Mouse (Mus musculus) myocyte (in vitro differentiated cells): ENCODE measurements around the gene Snrnp40.

ENCODE experiments used
- CEBPB ChIP-seq: IDR thresholded peaks from 2 replicates; pipeline ENCODE4 v1.6.1; 2011; ENCODE audit warnings: mild to moderate bottlenecking, moderate library complexity; ENCODE audit not compliant: poor library complexity, insufficient read depth, severe bottlenecking
- E2F4 ChIP-seq: IDR thresholded peaks from one replicate; pipeline ENCODE4 v1.6.1; 2011; ENCODE audit warnings: mild to moderate bottlenecking, control low read depth, moderate library complexity; ENCODE audit not compliant: insufficient read depth
- MAX ChIP-seq: IDR thresholded peaks from one replicate; pipeline ENCODE4 v1.6.1; 2011; ENCODE audit warnings: low read depth, mild to moderate bottlenecking, control low read depth
- MYOD1 ChIP-seq, 3 experiments: IDR thresholded peaks; one replicate each; pipeline ENCODE4 v1.6.1; 2011; ENCODE audit warnings: control low read depth in 2 of 3, low read depth in 2 of 3, mild to moderate bottlenecking in 2 of 3, moderate library complexity in 1 of 3; ENCODE audit not compliant: insufficient read length in 2 of 3, control insufficient read depth in 1 of 3
- MYOG ChIP-seq, 3 experiments: IDR thresholded peaks; one replicate each; pipeline ENCODE4 v1.6.1; 2011; ENCODE audit warnings: control low read depth in 2 of 3, low read depth in 2 of 3, mild to moderate bottlenecking in 2 of 3; ENCODE audit not compliant: insufficient read length in 2 of 3, control insufficient read depth in 1 of 3, insufficient read depth in 1 of 3
- POLR2A ChIP-seq: IDR thresholded peaks from one replicate; pipeline ENCODE4 v1.6.1; 2011; ENCODE audit warnings: low read depth, mild to moderate bottlenecking, control low read depth, moderate library complexity; ENCODE audit not compliant: insufficient read length
- POLR2AphosphoS2 ChIP-seq: IDR thresholded peaks from one replicate; pipeline ENCODE4 v1.6.1; 2011; ENCODE audit warnings: low read depth, control low read depth; ENCODE audit not compliant: insufficient read length
- REST ChIP-seq: IDR thresholded peaks from one replicate; pipeline ENCODE4 v1.6.1; 2011; ENCODE audit warnings: mild to moderate bottlenecking, control low read depth, moderate library complexity; ENCODE audit not compliant: insufficient read depth, insufficient read length
- SRF ChIP-seq: IDR thresholded peaks from one replicate; pipeline ENCODE4 v1.6.1; 2011; ENCODE audit warnings: low read depth; ENCODE audit not compliant: control insufficient read depth, insufficient read length
- TCF12 ChIP-seq: IDR thresholded peaks from one replicate; pipeline ENCODE4 v1.6.1; 2011; ENCODE audit warnings: mild to moderate bottlenecking, control low read depth; ENCODE audit not compliant: poor library complexity, insufficient read depth, severe bottlenecking
- TCF3 ChIP-seq: IDR thresholded peaks from one replicate; pipeline ENCODE4 v1.6.1; 2011; ENCODE audit warnings: low read depth, control low read depth; ENCODE audit not compliant: insufficient read length
- USF1 ChIP-seq: IDR thresholded peaks from one replicate; pipeline ENCODE4 v1.6.1; 2011; ENCODE audit warnings: low read depth, mild to moderate bottlenecking, control low read depth, moderate library complexity

DNA sequence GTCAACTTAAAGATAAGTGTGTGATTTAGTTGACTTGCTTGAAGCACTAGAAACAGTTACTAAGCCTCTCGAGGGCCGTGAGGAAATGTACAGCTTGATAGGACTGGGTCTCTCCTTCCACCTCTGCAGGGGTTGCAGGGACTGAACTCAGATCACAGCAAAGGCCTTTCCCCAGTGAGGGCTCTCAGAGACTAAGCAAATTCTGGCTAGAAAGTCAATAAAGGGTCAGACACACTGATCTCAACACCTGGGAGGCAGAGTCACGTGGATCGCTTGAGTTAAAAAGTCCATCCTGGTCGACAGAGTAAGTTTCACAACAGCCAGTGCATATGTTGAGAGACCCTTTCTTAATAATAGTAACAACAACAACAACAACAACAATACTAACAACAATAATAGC, 24.1 kb upstream of the Snrnp40 start:
- TF ChIP-seq SRF = no peak
- TF ChIP-seq E2F4 = no peak
- no peak for TF ChIP-seq TCF12
- TF ChIP-seq USF1 = no peak
- no peak for TF ChIP-seq MYOG (IDR thresholded peaks at IDR 0.05; ENCODE audit: control insufficient read depth in 1 of 3, insufficient read depth in 1 of 3, insufficient read length in 2 of 3, low read depth in 2 of 3)
- no peak for TF ChIP-seq POLR2AphosphoS2
- TF ChIP-seq POLR2A = no peak
- no peak for TF ChIP-seq MYOD1 (IDR thresholded peaks at IDR 0.05; ENCODE audit: control insufficient read depth in 1 of 3, insufficient read length in 2 of 3, low read depth in 2 of 3)
- no peak for TF ChIP-seq CEBPB
- TF ChIP-seq REST = no peak
- TF ChIP-seq MAX = no peak
- no peak for TF ChIP-seq TCF3
